Mouse (Mus musculus) kidney, embryonic 16.5 days (tissue): ENCODE data around the gene Tent5c. TPM values are rescaled to one million over a fixed set of nuclear protein-coding genes. Genes with fewer than 3 reads are reported as not detected.

Experiments
- ATAC-seq: fragments of 200-750 bp; cut with Nextera tagmentation; 2 replicates; pipeline ENCODE4 v1.8.0; 2017; ENCODE audit warnings: moderate TSS enrichment; ENCODE audit not compliant: low FRiP score, low TSS enrichment
- H3K27ac ChIP-seq: fragments of 300-500 bp; sonication (generic); 2 replicates; pipeline ENCODE4 v1.5.1; 2014; ENCODE audit warnings: low read length
- H3K27me3 ChIP-seq: fragments of 300-500 bp; sonication (generic); 2 replicates; pipeline ENCODE4 v1.6.1; 2014; ENCODE audit warnings: low read length, control low read depth, mixed read lengths; ENCODE audit not compliant: insufficient read depth
- H3K36me3 ChIP-seq: fragments of 300-500 bp; sonication (generic); 2 replicates; pipeline ENCODE4 v1.6.1; 2014; ENCODE audit warnings: low read length, control low read depth, mixed read lengths; ENCODE audit not compliant: insufficient read depth
- H3K4me1 ChIP-seq: fragments of 300-500 bp; sonication (generic); 2 replicates; pipeline ENCODE4 v1.6.1; 2014; ENCODE audit warnings: low read length, control low read depth, mixed read lengths; ENCODE audit not compliant: insufficient read depth
- H3K4me2 ChIP-seq: fragments of 300-500 bp; sonication (generic); replicated peaks from 2 replicates; pipeline ENCODE4 v1.6.1; 2014; ENCODE audit warnings: low read depth, low read length
- H3K4me3 ChIP-seq: fragments of 300-500 bp; sonication (generic); 2 replicates; pipeline ENCODE4 v1.5.1; 2014; ENCODE audit warnings: mild to moderate bottlenecking, low read length
- H3K9ac ChIP-seq: fragments of 300-500 bp; sonication (generic); replicated peaks from 2 replicates; pipeline ENCODE4 v1.6.1; 2014; ENCODE audit warnings: low read length
- H3K9me3 ChIP-seq: fragments of 300-500 bp; sonication (generic); 2 replicates; pipeline ENCODE4 v1.6.1; 2016; ENCODE audit warnings: low read length, control low read depth
- WGBS: fragments of 180-500 bp; shearing (Covaris S2); extraction: QIAGEN DNeasy Blood & Tissue Kit; methylation state at CpG from one replicate; pipeline ENCODE4 v1.1.7; 2014; 5-methylcytosine and 5-hydroxymethylcytosine counted together
- polyA plus RNA-seq: library from polyadenylated mRNA; unstranded; fragments of >200 nt; fragmentation: Nextera tagmentation; extraction: Ambion mirVana; gene quantifications from 2 replicates; pipeline ENCODE4 v1.2.1, GENCODE M21; 2015

Tent5c gene
- polyA plus RNA-seq, 1 experiment from 2014 or later, result 8.3 TPM

- H3K36me3 ChIP-seq, result peaks cover 5% of the 10 kb centered on the region; the same call in 1 of the 2 replicates
- no peak overlapping the region for H3K4me2 ChIP-seq
- peaks cover 5% of the 10 kb centered on the region; the same call in 1 of the 2 replicates for H3K4me1 ChIP-seq
- H3K27me3 ChIP-seq, result no peaks in the 10 kb centered on the region
- no peak overlapping the region for H3K27ac ChIP-seq
- H3K9me3 ChIP-seq, result no peaks in the 10 kb centered on the region; the same call in 1 of the 2 replicates
- no peak for ATAC-seq
- H3K4me3 ChIP-seq, result no peak overlapping the region
- no peak overlapping the region for H3K9ac ChIP-seq
- WGBS, result 75% methylated on average over 21 of the region's 21 CpGs
These were observed 16.0 kb downstream of the Tent5c start for GRCm38 (mm10) chr3:100473146-100473545.

DNA sequence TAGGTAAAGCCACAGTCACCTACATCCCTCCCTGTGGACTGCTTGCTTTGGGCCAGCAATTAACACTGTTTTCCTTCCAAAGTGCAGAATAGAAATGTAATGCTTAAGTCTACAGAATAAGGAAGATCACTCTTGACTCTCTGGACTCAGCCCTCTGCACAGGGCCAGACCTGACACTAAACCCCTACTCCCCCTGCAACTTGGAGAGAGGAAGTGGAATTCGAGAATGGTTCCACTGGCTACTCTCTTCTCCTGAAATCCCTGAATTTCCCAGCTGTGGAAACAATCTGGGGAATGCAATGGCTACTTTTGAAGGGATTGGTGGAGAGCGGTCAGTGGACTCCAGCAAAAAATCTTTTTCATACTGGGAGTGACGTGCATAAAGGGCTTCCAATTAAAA is 18.2 kb downstream of the Tent5c start:
- 42% methylated on average over 3 of the region's 3 CpGs for WGBS
- H3K27ac ChIP-seq, result peak overlapping the region; percentile 45; the same call in 1 of the 2 replicates
- H3K4me3 ChIP-seq, result no peak overlapping the region
- no peak overlapping the region for H3K9ac ChIP-seq
- H3K27me3 ChIP-seq, result no peaks in the 10 kb centered on the region
- peak; percentile 32; the same call in 1 of the 2 replicates for ATAC-seq
- no peaks in the 10 kb centered on the region; the same call in 1 of the 2 replicates for H3K9me3 ChIP-seq
- no peak overlapping the region for H3K4me2 ChIP-seq
- peaks cover 5% of the 10 kb centered on the region; the same call in 1 of the 2 replicates for H3K4me1 ChIP-seq
- H3K36me3 ChIP-seq, result peaks cover 5% of the 10 kb centered on the region; the same call in 1 of the 2 replicates

DNA sequence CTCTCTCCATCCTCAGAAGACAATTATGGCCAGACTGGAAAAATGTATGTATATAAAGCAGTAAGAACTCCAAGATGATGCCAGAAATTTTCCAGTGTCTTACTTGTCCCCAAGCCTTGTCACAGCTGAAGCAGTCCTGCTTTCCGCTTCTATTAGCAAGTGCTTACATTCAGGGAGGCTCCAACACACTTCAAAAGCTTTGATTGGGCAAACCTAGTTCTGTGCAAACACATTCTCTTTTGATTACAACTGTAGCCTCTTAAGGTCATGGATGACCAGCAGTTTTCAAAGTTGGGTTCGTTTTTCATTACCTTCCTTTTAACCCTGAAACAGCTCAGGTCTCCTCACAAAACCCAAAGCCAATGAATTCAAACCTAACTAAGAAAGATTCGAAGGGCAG is 19.0 kb downstream of the Tent5c start:
- H3K27me3 ChIP-seq, result no peaks in the 10 kb centered on the region
- no peaks in the 10 kb centered on the region; the same call in 1 of the 2 replicates for H3K9me3 ChIP-seq
- H3K9ac ChIP-seq, result no peak overlapping the region
- 54% methylated on average over 3 of the region's 3 CpGs for WGBS
- peaks cover 5% of the 10 kb centered on the region; the same call in 1 of the 2 replicates for H3K4me1 ChIP-seq
- ATAC-seq, result no peak
- peaks cover 5% of the 10 kb centered on the region; the same call in 1 of the 2 replicates for H3K36me3 ChIP-seq
- H3K27ac ChIP-seq, result 0 out of 2 replicates have a peak overlapping the region, but pooled peaks have one; percentile 5
- no peak overlapping the region for H3K4me3 ChIP-seq
- no peak overlapping the region for H3K4me2 ChIP-seq

DNA sequence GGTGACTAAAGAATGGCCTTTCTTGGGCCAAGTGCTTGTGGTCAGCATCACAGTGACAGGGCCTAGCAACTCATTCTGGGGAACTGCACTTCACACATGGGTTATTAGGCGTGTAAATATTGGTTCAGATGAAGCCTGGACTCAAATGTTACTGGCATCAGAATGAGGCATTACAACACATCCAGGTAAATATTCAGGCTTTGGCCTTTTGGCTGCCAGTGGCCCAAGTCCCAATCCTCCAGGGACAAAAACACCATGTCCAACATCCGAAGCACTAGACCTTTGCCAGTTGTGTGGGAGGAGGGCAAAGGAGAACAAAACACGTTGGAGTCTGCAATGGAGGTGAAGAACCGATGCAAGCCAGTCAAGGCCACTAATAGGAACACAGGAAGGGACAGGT is 22.6 kb downstream of the Tent5c start:
- Histone ChIP-seq H3K27me3 (no peaks in the 10 kb centered on the region), H3K4me2 (no peak overlapping the region), H3K9me3 (no peaks in the 10 kb centered on the region), H3K4me1 (peaks cover 16% of the 10 kb centered on the region), H3K9ac (no peak overlapping the region), H3K4me3 (no peak overlapping the region), H3K36me3 (no peaks in the 10 kb centered on the region), H3K27ac (no peak overlapping the region)
- WGBS, result 69% methylated on average over 4 of the region's 4 CpGs
- ATAC-seq, result no peak

- no peak overlapping the region for H3K4me3 ChIP-seq
- no peak overlapping the region for H3K4me2 ChIP-seq
- H3K36me3 ChIP-seq, result no peaks in the 10 kb centered on the region
- WGBS, result 88% methylated on average over 5 of the region's 5 CpGs
- H3K9me3 ChIP-seq, result no peaks in the 10 kb centered on the region
- no peak overlapping the region for H3K9ac ChIP-seq
- ATAC-seq, result no peak
- H3K4me1 ChIP-seq, result peaks cover 11% of the 10 kb centered on the region
- H3K27me3 ChIP-seq, result no peaks in the 10 kb centered on the region
- no peak overlapping the region for H3K27ac ChIP-seq
These were observed 24.5 kb downstream of the Tent5c start for GRCm38 (mm10) chr3:100464596-100464995.

- Histone ChIP-seq H3K27ac (no peak overlapping the region), H3K4me1 (peaks cover 11% of the 10 kb centered on the region), H3K9me3 (no peaks in the 10 kb centered on the region), H3K27me3 (no peaks in the 10 kb centered on the region), H3K9ac (no peak overlapping the region), H3K36me3 (no peaks in the 10 kb centered on the region), H3K4me2 (no peak overlapping the region), H3K4me3 (no peak overlapping the region)
- WGBS, result 68% methylated on average over 2 of the region's 2 CpGs
- no peak for ATAC-seq
These were observed 25.2 kb downstream of the Tent5c start for GRCm38 (mm10) chr3:100463959-100464265.

GRCm38 (mm10) chr3:100463160-100463958 is 25.8 kb downstream of the Tent5c start:
- Histone ChIP-seq H3K27ac (peak overlapping the region; percentile 30), H3K36me3 (no peaks in the 10 kb centered on the region), H3K4me2 (no peak overlapping the region), H3K9ac (no peak overlapping the region), H3K4me3 (no peak overlapping the region), H3K9me3 (no peaks in the 10 kb centered on the region), H3K27me3 (no peaks in the 10 kb centered on the region), H3K4me1 (peaks cover 11% of the 10 kb centered on the region)
- 29% methylated on average over 12 of the region's 12 CpGs for WGBS
- no peak for ATAC-seq

DNA sequence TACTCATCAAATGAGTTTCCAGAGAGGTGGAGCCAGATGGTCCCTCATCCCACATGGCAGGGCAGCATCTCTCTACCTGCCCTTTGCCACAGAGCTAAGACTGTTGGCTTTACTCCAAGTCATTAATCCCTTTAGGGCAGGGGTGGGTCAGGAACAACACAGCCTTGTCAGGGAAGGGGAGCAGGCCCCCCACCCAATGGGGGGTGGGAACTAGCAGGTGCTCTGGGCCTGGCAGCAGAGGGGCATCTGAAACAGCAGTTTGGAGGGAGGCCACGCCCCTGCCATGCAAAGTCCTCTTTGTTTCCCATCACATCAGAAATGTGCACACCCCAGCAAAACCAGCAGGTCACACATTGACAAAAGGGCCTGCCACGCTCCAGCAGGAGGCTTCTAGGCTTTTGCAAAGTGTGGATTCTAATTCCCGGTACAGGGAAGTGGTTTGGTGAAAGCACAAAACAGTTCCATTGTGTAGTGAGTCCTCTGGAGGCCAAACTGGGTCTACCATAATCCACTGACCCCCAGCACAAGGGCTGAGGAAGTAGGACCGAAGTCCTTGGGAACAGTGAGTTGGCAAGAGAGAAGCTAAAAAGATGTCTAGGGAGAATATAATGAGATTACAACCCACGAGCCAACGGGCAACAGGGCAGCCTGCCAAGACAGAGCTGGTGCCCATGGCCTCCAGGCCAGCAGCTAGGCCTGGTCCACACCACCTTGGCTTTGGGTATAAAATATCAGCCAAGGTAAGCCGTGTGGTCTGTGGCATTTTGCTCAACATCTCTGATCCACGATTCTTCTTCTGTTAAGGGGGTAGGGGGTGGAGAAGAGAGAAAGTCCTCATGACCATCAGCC is 26.7 kb downstream of the Tent5c start:
- Histone ChIP-seq H3K9me3 (no peaks in the 10 kb centered on the region), H3K4me1 (peaks cover 11% of the 10 kb centered on the region), H3K9ac (no peak overlapping the region), H3K27me3 (no peaks in the 10 kb centered on the region), H3K4me2 (no peak overlapping the region), H3K27ac (peak overlapping the region; percentile 30), H3K4me3 (no peak overlapping the region), H3K36me3 (no peaks in the 10 kb centered on the region)
- ATAC-seq, result peak; percentile 87
- WGBS, result 68% methylated on average over 8 of the region's 8 CpGs

- H3K9me3 ChIP-seq, result no peaks in the 10 kb centered on the region
- H3K36me3 ChIP-seq, result no peaks in the 10 kb centered on the region
- no peak for ATAC-seq
- WGBS, result 87% methylated on average over 2 of the region's 2 CpGs
- no peak overlapping the region for H3K4me2 ChIP-seq
- no peak overlapping the region for H3K4me3 ChIP-seq
- no peak overlapping the region for H3K9ac ChIP-seq
- no peaks in the 10 kb centered on the region for H3K27me3 ChIP-seq
- no peak overlapping the region for H3K27ac ChIP-seq
- peaks cover 11% of the 10 kb centered on the region for H3K4me1 ChIP-seq
These were observed 28.6 kb downstream of the Tent5c start for GRCm38 (mm10) chr3:100460510-100460909.
